Comparison of ENCODE assay signal across 1 mouse cellular context in the genomic region with DNA sequence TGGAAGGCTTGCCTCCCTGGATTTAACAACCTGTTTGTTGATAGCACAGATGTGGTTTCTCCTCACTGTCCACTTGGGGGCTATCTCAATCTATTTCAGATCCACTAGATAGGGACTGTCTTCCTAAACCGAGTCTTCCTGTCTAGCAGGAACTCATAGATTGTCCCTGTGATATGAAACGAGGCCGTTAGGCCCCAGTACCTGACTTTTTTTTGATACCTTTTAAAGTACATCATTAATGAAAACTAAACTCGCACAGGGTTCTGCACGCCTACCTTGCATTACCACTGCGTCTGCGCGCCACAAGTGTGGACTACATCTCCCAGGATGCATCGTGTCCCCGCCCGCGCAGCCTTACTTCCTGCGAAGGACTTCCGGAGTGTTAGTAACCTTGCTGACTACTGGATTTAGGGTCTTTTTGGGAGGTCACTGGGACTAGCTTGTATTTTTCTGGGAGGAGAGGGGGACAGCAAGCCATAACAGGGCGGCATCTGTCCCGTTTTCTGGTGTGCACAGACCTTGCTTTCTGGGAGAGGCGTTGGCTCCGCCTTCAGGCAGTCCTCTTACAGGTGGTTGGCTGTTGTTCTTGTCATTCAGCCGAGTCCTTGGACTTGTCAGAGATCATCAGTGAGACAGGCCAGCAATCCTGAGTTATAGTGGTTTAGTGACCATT.
TF ChIP-seq lines count a peak whose summit lies in the region.

No protein-coding gene starts in this region.

TF ChIP-seq in MEL, 35 proteins besides CTCF, POLR2A, EP300 and RAD21 (continued from another document):
- peak; percentile 63; the same call in 1 of the 2 replicates for TF ChIP-seq TBP (IDR thresholded peaks at IDR 0.05; ENCODE audit: low read depth, low read length)
- peak; percentile 56 for TF ChIP-seq SMC3 (IDR thresholded peaks at IDR 0.05; ENCODE audit: low read depth, low read length)
- TF ChIP-seq GABPA (IDR thresholded peaks at IDR 0.05; ENCODE audit: low read depth, low read length), result no peak
- peak; percentile 91 for TF ChIP-seq ELF1 (IDR thresholded peaks at IDR 0.05; ENCODE audit: low read depth, low read length)
- no peak for TF ChIP-seq POLR2AphosphoS2 (IDR thresholded peaks at IDR 0.05; ENCODE audit: low read length)
- TF ChIP-seq E2F4 (IDR thresholded peaks at IDR 0.05; ENCODE audit: borderline replicate concordance, low read depth, low read length), result peak; percentile 80; the same call in 1 of the 2 replicates
